Mouse (Mus musculus) splenic B cell, adult 2 months (primary cell): ENCODE measurements around the gene Cdk9.

Source experiments
- DNase-seq: peaks from one replicate; pipeline ENCODE4 v3.0.0-alpha.2; 2011; ENCODE audit warnings: low read depth, low spot score
- H3K27me3 ChIP-seq: 2 replicates; pipeline ENCODE4 v1.6.1; 2012; ENCODE audit warnings: mild to moderate bottlenecking, low read length, moderate library complexity, mixed read lengths; ENCODE audit not compliant: control insufficient read depth, poor library complexity, insufficient read depth, severe bottlenecking
- H3K36me3 ChIP-seq: 2 replicates; pipeline ENCODE4 v1.6.1; 2012; ENCODE audit warnings: mild to moderate bottlenecking, low read length, moderate library complexity, mixed read lengths; ENCODE audit not compliant: control insufficient read depth, poor library complexity, insufficient read depth, severe bottlenecking

The Cdk9 gene

GRCm38 (mm10) chr2:32712934-32713817, at the start of gene Cdk9:
Gene Cdk9 (minus strand): TSS chr2:32713076.
- peak; percentile 94 for DNase-seq
- Histone ChIP-seq H3K27me3 (no peaks in the 10 kb centered on the region), H3K36me3 (peaks cover 13% of the 10 kb centered on the region)

- H3K36me3 ChIP-seq: no peaks in the 10 kb centered on the region
- no peaks in the 10 kb centered on the region for H3K27me3 ChIP-seq
- no peak for DNase-seq
These were observed 49.0 kb upstream of the Cdk9 start for GRCm38 (mm10) chr2:32761859-32762258.

- DNase-seq: no peak
These were observed 48.5 kb upstream of the Cdk9 start for GRCm38 (mm10) chr2:32761361-32761760.

GRCm38 (mm10) chr2:32759001-32759400, 46.1 kb upstream of the Cdk9 start:
- H3K27me3 ChIP-seq: no peaks in the 10 kb centered on the region

More at GRCm38 (mm10) chr2:32761361-32761760, 48.5 kb upstream of the Cdk9 start:
- Histone ChIP-seq H3K27me3 (no peaks in the 10 kb centered on the region), H3K36me3 (no peaks in the 10 kb centered on the region)

GRCm38 (mm10) chr2:32758503-32758902, 45.6 kb upstream of the Cdk9 start:
- Histone ChIP-seq H3K27me3 (no peaks in the 10 kb centered on the region), H3K36me3 (peaks cover 8% of the 10 kb centered on the region)
- no peak for DNase-seq

More at GRCm38 (mm10) chr2:32759001-32759400, 46.1 kb upstream of the Cdk9 start:
- no peak for DNase-seq
- H3K36me3 ChIP-seq: peaks cover 6% of the 10 kb centered on the region

GRCm38 (mm10) chr2:32757056-32757845, 44.4 kb upstream of the Cdk9 start, which contains the start of gene Tor2a:
Gene Tor2a (plus strand): TSS chr2:32757234.
- H3K36me3 ChIP-seq: peaks cover 8% of the 10 kb centered on the region
- H3K27me3 ChIP-seq: no peaks in the 10 kb centered on the region
- peak; percentile 98 for DNase-seq

- DNase-seq: no peak
- no peaks in the 10 kb centered on the region for H3K27me3 ChIP-seq
- H3K36me3 ChIP-seq: peaks cover 10% of the 10 kb centered on the region
These were observed 43.8 kb upstream of the Cdk9 start for GRCm38 (mm10) chr2:32756674-32757055.

GRCm38 (mm10) chr2:32752181-32752580, 39.3 kb upstream of the Cdk9 start:
- DNase-seq: no peak
- H3K27me3 ChIP-seq: no peaks in the 10 kb centered on the region
- peaks cover 25% of the 10 kb centered on the region for H3K36me3 ChIP-seq

- no peak for DNase-seq
- Histone ChIP-seq H3K36me3 (peaks cover 29% of the 10 kb centered on the region), H3K27me3 (no peaks in the 10 kb centered on the region)
These were observed 38.8 kb upstream of the Cdk9 start for GRCm38 (mm10) chr2:32751665-32752033.

GRCm38 (mm10) chr2:32750887-32751664, 38.2 kb upstream of the Cdk9 start:
- Histone ChIP-seq H3K36me3 (peaks cover 29% of the 10 kb centered on the region), H3K27me3 (no peaks in the 10 kb centered on the region)
- no peak for DNase-seq

GRCm38 (mm10) chr2:32750199-32750598, 37.3 kb upstream of the Cdk9 start:
- H3K36me3 ChIP-seq: peaks cover 29% of the 10 kb centered on the region
- peak; percentile 27 for DNase-seq
- H3K27me3 ChIP-seq: no peaks in the 10 kb centered on the region

GRCm38 (mm10) chr2:32749082-32749481, 36.2 kb upstream of the Cdk9 start:
- no peaks in the 10 kb centered on the region for H3K27me3 ChIP-seq
- no peak for DNase-seq
- peaks cover 27% of the 10 kb centered on the region for H3K36me3 ChIP-seq

- Histone ChIP-seq H3K36me3 (peaks cover 17% of the 10 kb centered on the region), H3K27me3 (no peaks in the 10 kb centered on the region)
- DNase-seq: no peak
These were observed 31.6 kb upstream of the Cdk9 start for GRCm38 (mm10) chr2:32744272-32744982.

GRCm38 (mm10) chr2:32742173-32742531, 29.3 kb upstream of the Cdk9 start:
- DNase-seq: no peak
- Histone ChIP-seq H3K36me3 (peaks cover 15% of the 10 kb centered on the region), H3K27me3 (no peaks in the 10 kb centered on the region)
